Mouse (Mus musculus): Measurements from ENCODE around the gene Hoxa9.

GRCm38 (mm10) chr6:52259081-52259790 lies 28.3 kb upstream of the Hoxa9 start:
- TF ChIP-seq CTCF (IDR thresholded peaks at IDR 0.05; ENCODE audit: low read depth) (no peak), EP300 (IDR thresholded peaks at IDR 0.05; ENCODE audit: low read depth) (no peak)
